Mouse (Mus musculus) activated CD4-positive, CD25-positive, alpha-beta regulatory T cell, adult 9 weeks (primary cell): ENCODE measurements around the gene Tes. TPM values are rescaled to one million over a fixed set of nuclear protein-coding genes. Genes with fewer than 3 reads are reported as not detected.

Source experiments
- polyA plus RNA-seq: library from polyadenylated mRNA; unstranded; fragments of 100-300 nt; shearing (Covaris generic); gene quantifications from one replicate; pipeline ENCODE4 v1.2.1, GENCODE M21; 2017

Tes gene
- polyA plus RNA-seq, result 220 TPM

DNA sequence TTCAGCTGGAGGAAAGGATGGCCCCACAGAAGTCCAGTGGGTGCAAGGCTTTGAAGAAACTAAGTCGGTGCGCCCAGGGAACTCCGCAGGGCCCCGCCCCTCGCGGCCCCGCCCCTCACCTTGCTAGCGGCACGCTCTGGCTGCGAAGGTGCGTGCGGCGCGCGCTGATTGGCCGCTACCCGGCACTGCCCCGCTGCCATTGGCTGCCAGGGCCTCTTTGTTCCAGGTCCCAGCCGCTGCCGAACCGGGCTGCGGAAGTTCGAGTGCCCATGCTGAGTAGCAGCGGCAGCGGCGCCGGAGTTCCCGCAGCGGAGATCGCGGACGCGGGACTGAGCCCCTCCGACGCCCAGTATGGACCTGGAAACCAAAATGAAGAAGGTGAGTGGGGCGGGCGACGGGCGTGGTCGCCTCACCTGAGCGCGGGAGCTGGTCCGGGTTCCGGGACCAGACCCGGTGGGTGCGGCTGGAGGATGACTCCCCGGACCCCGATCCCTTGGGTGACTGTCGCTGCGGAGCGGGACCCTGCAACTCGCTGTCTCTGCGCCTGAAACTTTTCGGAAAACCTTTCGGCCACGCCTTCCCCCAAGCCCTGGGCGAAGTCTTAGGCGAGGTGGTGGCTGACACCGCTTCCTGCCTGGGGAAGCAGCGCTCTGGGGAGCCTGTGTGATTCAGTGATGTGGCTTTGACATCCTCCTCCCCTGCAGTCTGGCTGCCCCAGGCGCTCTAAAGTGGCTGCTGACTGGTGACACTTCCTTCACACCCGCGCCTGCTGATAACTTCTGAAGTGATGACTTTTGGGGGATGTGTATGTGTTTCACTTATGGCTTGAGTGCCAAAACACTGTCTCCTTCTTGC, at the start of gene Tes:
Tes (plus strand) TSS at position 214 of the 855 bp plus-strand sequence.

Other genes with a start within 250 kb of the Tes start
- gene Tfec, start 166.7 kb upstream of the Tes start, polyA plus RNA-seq, result 0.16 TPM
- gene Cav2, start 216.0 kb downstream of the Tes start, polyA plus RNA-seq, result 0.59 TPM
- 0.15 TPM for gene Cav1, start 241.2 kb downstream of the Tes start, polyA plus RNA-seq